Mouse (Mus musculus) megakaryocyte, embryonic 14.5 days (primary cell): ENCODE measurements around the gene Tecta.

ENCODE experiments used
- FLI1 ChIP-seq: IDR thresholded peaks from 2 replicates; pipeline ENCODE4 v1.6.1; 2012; ENCODE audit warnings: low read length, inconsistent platforms, mixed read lengths
- GATA1 ChIP-seq: IDR thresholded peaks from 3 replicates; pipeline ENCODE4 v1.6.1; 2012; ENCODE audit warnings: mixed read lengths, low read length, inconsistent platforms, borderline replicate concordance

GRCm38 (mm10) chr9:42399829-42400228, at the start of gene Tecta:
- no peak for TF ChIP-seq GATA1
- no peak for TF ChIP-seq FLI1
